Mouse (Mus musculus): ENCODE measurements around the gene Lim2.
"Not testable (repeated sequence)": the region's sequence is repeated elsewhere in the genome, so short reads cannot be mapped to it uniquely, and the experiment has no call there.

Gene Lim2

DNA sequence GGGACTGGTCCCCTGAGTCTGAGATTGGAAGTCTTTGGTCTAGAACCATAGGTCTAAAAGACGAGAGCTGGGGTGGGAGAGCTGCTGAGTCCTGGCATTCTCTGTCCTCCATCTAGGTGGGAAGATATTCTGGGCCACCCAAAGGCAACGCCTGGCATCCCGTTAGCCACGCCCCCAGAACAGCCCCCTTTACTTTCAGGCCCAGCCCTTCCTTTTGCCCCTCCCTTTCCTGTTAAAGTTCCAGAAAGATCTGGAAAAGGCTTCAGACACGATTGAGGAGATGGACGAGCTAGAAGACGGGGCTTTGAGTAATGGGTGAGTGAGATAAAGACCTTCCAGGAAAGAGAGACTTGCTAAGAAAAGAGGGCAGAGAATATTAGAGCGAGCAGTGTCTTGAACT lies at the start of gene Lim2:
Lim2 (plus strand) TSS at position 265 of the 400 bp plus-strand sequence.
- DNase-seq, result no peak

GRCm38 (mm10) chr7:43378226-43378625 lies 49.2 kb upstream of the Lim2 start:
- DNase-seq, result no peak

DNA sequence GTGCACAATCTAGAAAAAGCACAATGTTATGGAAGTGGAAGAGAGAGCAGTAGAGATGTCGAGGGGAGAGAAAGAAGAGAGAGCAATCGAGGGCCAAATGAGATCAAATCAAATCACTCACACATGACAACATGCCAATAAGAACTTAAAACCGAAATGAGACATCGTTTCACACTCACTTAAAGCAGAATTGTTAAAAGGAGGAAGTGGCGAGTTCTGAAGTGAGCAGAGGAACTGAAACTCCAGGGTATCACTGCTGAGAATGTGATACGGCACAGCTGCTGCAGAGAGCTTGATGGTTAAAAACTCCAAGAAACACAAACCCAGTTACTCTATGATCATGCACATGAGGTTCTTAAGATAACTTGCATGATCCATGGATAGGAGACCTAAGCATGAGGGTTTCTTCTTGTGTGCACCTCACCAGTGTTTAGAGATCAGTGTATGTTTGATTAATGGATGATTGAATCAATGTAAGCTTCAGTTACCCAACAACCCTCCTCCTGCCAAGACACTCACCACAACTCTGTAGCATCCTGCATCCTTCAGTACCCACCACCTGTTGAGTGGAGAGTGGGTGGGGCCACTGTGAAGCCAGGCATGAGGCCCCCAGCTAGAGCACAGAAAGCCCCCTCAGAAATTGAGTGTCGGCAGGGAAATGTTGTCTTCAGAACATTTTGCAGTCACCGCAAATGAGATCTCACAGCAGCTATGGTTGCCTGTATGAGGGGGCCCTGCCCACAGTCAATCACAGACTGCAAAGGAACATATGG lies 34.9 kb upstream of the Lim2 start:
- DNase-seq, result no peak

DNA sequence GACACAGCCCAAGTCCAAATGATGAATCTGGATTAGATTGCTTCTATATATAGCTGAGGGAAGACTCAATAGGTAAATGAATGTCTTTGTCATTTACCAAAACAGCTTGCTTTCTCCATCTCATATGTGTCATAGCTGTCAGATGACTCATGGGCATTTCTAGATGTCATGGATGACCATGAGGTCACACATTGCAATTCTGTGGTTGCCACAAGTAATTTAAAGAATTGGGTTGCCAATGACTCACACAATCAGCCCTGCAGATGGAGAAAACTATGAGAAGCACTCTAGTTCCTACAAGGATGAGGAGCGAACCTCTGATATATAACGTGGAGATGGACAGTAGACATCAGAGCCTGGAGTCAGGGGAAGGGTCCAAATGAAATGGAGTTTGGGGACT lies 28.0 kb upstream of the Lim2 start:
- no peak for DNase-seq

- no peak for DNase-seq
Observed at GRCm38 (mm10) chr7:43402718-43403117, 24.8 kb upstream of the Lim2 start.

DNA sequence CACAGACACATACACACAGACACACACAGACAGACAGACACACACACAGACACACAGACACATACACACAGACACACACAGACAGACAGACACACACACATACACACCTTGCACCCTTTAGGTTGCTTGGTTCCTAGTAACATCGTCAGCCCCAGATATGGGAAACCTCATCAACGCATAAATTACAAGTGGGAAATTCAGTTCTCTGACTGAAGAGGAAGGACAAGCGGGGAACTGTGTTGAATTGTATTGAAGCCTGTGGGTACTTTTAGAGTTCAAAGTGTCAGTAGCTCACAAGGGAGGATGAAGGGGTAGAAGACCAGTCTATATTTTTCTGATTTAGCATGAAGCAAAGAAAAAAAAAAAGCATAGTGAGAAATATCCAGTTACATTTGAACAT lies 19.9 kb upstream of the Lim2 start:
- no peak for DNase-seq

DNA sequence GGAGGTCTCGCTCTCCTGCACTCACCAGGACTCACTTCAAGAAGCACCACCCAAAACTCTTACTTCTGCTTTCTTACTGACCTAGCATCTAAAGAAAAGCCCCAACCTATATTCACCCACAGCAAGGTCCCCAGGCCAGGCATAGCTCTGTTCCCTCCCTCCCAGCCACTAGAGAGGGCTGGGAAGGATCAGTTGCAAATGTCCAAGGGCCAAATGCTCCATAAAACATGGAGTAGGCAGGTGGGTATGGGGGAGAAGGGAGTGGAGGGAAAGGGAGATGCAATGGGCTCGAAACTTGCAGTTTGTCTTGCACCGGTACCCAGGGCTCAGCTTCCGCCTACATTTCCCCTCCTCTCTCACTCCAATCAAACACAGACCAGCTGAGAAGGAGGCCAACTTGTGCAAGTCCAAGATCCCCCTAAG lies 19.3 kb upstream of the Lim2 start, which contains the start of gene Siglecg:
Siglecg (plus strand) TSS at position 74 of the 423 bp plus-strand sequence.
- DNase-seq, result no peak

- DNase-seq, result no peak
Observed at GRCm38 (mm10) chr7:43409084-43409483, 18.4 kb upstream of the Lim2 start.

- DNase-seq, result not testable (repeated sequence)
Observed at GRCm38 (mm10) chr7:43411724-43412123, 15.7 kb upstream of the Lim2 start.

DNA sequence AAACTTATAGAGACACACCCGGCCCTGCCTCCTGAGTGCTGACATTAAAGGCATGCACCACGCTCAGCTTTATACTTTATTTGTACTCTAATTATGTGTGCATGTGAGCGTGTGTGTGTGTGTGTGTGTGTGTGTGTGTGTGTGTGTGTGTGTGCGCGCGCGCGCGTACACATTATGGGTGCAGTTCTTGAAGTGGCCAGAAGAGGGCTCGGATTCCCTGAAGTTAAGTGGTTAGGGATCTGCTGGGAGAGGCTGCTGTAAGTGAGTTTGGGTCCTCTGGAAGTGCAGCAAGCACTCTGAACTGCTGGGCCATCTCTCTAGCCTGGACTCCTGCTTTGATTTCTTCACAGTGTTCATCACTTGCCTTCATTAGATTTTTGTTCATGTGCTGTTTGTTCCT lies 10.2 kb upstream of the Lim2 start:
- no peak for DNase-seq

DNA sequence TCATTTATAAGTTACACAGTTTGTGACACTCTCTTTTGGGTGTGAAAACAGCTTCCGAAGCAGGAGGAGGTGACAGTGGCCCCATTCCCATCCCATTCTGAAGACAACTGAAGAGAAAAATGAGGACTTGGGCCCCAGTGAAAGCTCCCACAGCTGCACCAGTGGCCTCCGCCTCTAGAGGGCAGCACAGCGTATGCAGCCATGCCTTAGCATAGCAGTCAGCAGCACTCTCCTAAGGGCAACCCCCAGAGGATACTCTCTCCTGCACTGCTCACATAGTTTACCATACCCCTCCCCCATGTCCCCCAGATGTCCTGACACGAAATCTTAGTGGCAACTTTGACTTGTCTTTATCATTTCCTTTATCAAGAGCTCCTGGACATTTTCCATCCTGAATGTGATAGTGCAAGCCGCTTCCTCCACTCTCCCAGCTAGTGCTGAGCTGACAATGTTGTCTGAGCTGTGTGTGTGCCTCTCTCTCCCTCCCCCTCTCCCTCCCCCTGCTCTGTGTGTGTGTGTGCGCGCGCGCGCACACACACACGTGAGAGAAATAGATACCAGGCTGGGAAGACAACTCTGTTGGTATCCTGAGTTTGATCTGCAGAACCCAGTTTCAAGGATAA lies 4.4 kb upstream of the Lim2 start:
- peak; percentile 78 for DNase-seq

DNA sequence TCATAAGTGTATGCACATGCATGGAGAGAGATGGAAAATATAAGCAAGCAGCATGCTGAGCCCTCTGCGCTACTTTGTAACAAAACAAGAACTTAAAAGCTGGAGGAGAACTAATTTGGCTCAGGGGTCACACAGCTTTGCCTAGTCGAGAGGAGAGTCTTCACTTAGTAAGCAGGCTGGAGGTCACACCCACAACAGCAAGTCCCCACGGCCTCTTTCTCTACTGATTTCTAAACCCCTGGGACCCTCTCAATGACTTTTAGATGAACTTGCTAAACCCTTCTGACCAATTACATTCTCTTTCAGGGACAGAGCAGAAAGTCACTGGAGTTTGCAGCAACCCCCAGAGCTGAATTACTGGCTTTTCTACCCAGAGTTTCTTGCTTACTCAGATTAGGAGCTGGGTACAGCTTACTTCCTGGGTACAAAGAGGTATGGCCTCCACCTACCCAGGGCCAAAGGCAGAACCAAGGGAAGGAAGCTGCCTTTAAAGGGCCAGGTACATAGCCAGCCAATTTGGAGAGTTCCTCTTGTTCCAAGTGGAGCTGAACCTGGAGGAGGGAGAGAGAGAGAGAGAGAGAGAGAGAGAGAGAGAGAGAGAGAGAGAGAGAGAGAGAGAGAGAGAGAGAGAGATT lies 3.4 kb upstream of the Lim2 start:
- DNase-seq, result no peak

- DNase-seq, result no peak
Observed at GRCm38 (mm10) chr7:43429500-43429899, 2.0 kb downstream of the Lim2 start.

- DNase-seq, result no peak
Observed at GRCm38 (mm10) chr7:43432891-43433290, 5.4 kb downstream of the Lim2 start.

DNA sequence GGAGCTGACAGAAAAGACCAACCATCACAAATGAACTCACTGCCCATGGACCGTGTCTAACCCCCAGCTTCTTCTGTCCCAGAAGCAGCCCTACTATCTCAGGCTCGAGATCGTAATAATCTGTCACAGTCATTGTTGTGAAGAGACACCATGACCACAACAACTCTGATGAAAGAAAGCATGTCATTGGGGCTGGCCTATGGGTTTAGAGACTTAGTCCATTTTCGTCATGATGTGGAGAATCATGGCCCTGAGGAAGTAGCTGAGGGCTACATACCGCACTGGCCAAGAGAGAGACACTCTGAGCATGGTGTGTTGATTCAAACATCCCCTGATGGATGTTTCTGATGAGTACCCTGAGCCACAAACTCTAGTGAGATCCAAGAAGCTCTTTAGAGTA lies 7.2 kb downstream of the Lim2 start:
- no peak for DNase-seq

- no peak for DNase-seq
Observed at GRCm38 (mm10) chr7:43436341-43437255, 9.1 kb downstream of the Lim2 start, which contains the start of gene Nkg7. Gene Nkg7 (plus strand): TSS chr7:43437073.

GRCm38 (mm10) chr7:43438611-43439010 lies 11.1 kb downstream of the Lim2 start:
- no peak for DNase-seq

GRCm38 (mm10) chr7:43440482-43440881 lies 13.0 kb downstream of the Lim2 start, which contains the start of gene Cldnd2:
Gene Cldnd2 (plus strand): TSS chr7:43440782.
- no peak for DNase-seq

DNA sequence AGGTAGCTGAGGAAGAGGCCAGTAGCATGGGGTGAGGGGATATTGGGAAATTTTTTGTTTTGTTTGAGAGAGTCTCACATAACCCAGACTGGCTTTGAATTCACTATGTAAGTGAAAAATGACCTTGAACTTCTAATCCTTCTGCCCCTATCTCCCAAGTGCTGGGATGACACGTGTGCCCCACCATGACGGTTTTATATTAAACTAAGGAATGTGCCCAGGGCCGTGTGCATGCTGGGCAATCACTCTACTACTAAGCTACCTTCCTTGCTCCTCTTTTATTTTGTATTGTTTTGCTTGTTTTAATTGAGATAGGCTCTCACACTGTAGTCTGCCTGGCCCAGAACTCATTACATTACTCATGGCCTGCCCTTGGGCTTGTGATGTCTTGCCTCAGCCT lies 13.6 kb downstream of the Lim2 start:
- no peak for DNase-seq

GRCm38 (mm10) chr7:43442684-43443083 lies 15.2 kb downstream of the Lim2 start:
- DNase-seq, result no peak

GRCm38 (mm10) chr7:43443126-43443916 lies 15.9 kb downstream of the Lim2 start:
- DNase-seq, result peak; percentile 59

GRCm38 (mm10) chr7:43443917-43444293 lies 16.4 kb downstream of the Lim2 start, which contains the start of the genes Etfb and Gm45233:
Gene Etfb (plus strand): TSS chr7:43444083.
Gene Gm45233 (plus strand): TSS chr7:43444128.
- peak; percentile 93 for DNase-seq

Data from right cerebral cortex, postnatal 25 days (tissue).